Mouse (Mus musculus): ENCODE data around the gene Pdzd7.

Gene Pdzd7

GRCm38 (mm10) chr19:45012636-45013035, 32.9 kb downstream of the Pdzd7 start:
- peak; percentile 59 for DNase-seq (ENCODE audit: low read depth, low spot score)

GRCm38 (mm10) chr19:45012219-45012618, 33.3 kb downstream of the Pdzd7 start:
- no peak for DNase-seq (ENCODE audit: low read depth, low spot score)

GRCm38 (mm10) chr19:45010646-45011045, 34.9 kb downstream of the Pdzd7 start:
- DNase-seq (ENCODE audit: low read depth, low spot score): no peak

- DNase-seq (ENCODE audit: low read depth, low spot score): no peak
Measured at GRCm38 (mm10) chr19:45007425-45008191, 37.9 kb downstream of the Pdzd7 start.

- no peak for DNase-seq (ENCODE audit: low read depth, low spot score)
Measured at GRCm38 (mm10) chr19:45007021-45007420, 38.5 kb downstream of the Pdzd7 start.

- peak; percentile 93 for DNase-seq (ENCODE audit: low read depth, low spot score)
Measured at GRCm38 (mm10) chr19:45005957-45006712, 39.4 kb downstream of the Pdzd7 start, which contains the start of gene Mrpl43. TSS of gene Mrpl43 (minus strand) at chr19:45006442.

GRCm38 (mm10) chr19:45005444-45005843, 40.1 kb downstream of the Pdzd7 start, which contains the start of gene Twnk:
TSS of gene Twnk (plus strand) at chr19:45005663.
- peak; percentile 78 for DNase-seq (ENCODE audit: low read depth, low spot score)

GRCm38 (mm10) chr19:45003740-45004516, 41.6 kb downstream of the Pdzd7 start:
- DNase-seq (ENCODE audit: low read depth, low spot score): no peak

- DNase-seq (ENCODE audit: low read depth, low spot score): no peak
Measured at GRCm38 (mm10) chr19:45002301-45002700, 43.2 kb downstream of the Pdzd7 start.

- no peak for DNase-seq (ENCODE audit: low read depth, low spot score)
Measured at GRCm38 (mm10) chr19:44999647-45000046, 45.9 kb downstream of the Pdzd7 start.

GRCm38 (mm10) chr19:44997786-44998185, 47.7 kb downstream of the Pdzd7 start:
- no peak for DNase-seq (ENCODE audit: low read depth, low spot score)

- no peak for DNase-seq (ENCODE audit: low read depth, low spot score)
Measured at GRCm38 (mm10) chr19:44992712-44993111, 52.8 kb downstream of the Pdzd7 start.

GRCm38 (mm10) chr19:44992246-44992645, 53.3 kb downstream of the Pdzd7 start:
- peak; percentile 36 for DNase-seq (ENCODE audit: low read depth, low spot score)

GRCm38 (mm10) chr19:44991031-44991430, 54.5 kb downstream of the Pdzd7 start:
- DNase-seq (ENCODE audit: low read depth, low spot score): no peak

GRCm38 (mm10) chr19:44989567-44990495, 55.7 kb downstream of the Pdzd7 start:
- DNase-seq (ENCODE audit: low read depth, low spot score): no peak

- peak; percentile 57 for DNase-seq (ENCODE audit: low read depth, low spot score)
Measured at GRCm38 (mm10) chr19:44988831-44989566, 56.5 kb downstream of the Pdzd7 start, which contains the start of gene Sema4g. TSS of gene Sema4g (plus strand) at chr19:44989101.

GRCm38 (mm10) chr19:44988321-44988720, 57.2 kb downstream of the Pdzd7 start:
- DNase-seq (ENCODE audit: low read depth, low spot score): no peak

GRCm38 (mm10) chr19:44987851-44988250, 57.7 kb downstream of the Pdzd7 start:
- DNase-seq (ENCODE audit: low read depth, low spot score): no peak

- DNase-seq (ENCODE audit: low read depth, low spot score): no peak
Measured at GRCm38 (mm10) chr19:44987004-44987403, 58.5 kb downstream of the Pdzd7 start.

Data from ES-CJ7 (cell line).